Mouse (Mus musculus) layer of hippocampus, adult 9-10 months (tissue): Measurements from ENCODE around the gene Klhl20.
A peak's percentile ranks its signal among the peaks of the same experiment; 100 is the strongest.

Experiments used
- DNase-seq: peaks from one replicate; pipeline ENCODE4 v3.0.0; 2022; ENCODE audit warnings: low spot score

Klhl20 gene

DNA sequence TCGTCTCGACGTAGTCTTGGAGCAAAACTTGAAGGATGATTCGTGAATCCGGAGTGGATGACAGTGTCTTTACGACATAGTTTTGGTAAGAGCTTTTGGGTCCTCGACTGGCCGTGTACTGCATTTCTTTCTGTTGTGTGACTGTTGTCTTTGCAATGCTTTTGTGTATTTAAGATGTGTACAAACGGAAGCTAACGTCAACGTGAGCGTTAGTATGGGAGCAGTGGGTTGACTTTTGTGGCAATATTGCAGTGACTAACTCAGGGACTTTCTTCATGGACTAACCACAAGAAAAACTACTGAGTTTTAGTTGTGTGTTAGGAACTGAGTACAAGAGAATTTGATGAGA lies 60.1 kb downstream of the Klhl20 start:
- DNase-seq: no peak

DNA sequence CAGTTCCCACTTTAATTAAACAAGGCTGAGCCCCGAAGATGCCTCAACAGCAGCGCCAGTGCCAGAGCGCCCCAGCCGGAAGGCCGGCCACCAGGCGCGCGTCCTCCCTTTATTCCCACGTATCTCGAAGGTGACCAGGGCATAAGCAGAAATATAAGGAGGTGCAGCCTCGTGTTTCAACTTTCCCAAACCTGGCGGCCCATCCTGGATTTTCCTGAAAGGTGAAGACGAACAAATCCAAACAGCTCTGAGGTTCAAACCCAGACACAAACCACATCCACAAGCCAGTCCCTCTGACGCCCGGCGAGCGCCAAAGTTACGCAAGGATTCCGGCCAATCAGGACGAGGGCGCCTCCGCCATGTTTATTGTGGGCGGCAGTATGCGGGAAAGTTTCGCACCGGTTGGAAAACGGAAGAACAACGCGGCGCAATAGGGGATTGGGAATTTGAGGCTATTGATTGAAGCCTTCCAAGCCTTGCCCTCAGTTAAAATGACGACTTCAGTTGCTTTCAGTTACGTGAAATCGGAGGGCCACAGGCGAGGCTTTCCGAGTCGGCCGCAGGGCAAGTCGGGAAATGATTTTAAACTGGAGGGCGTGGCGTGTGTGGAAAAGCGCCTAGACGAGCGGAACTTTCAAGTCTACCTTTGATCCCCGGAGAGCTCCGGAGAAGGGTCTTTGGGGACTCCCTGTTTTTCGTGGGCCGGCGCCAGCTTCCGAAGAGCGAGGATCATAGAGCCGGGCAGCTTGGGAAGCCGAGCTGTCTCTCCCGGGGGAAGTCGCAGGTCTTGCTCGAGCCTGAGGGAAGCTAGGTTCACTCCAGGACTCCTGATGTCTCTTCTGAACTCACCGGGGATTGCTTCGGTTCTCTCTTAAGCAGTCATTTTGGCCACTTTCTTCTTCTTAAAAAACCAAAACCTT lies 60.7 kb downstream of the Klhl20 start, which contains the start of the genes Dars2 and Cenpl:
TSS of gene Dars2 (minus strand) at position 307 of the 920 bp plus-strand sequence.
TSS of gene Cenpl (plus strand) at position 362 of the 920 bp plus-strand sequence.
- peak; percentile 96 for DNase-seq

DNA sequence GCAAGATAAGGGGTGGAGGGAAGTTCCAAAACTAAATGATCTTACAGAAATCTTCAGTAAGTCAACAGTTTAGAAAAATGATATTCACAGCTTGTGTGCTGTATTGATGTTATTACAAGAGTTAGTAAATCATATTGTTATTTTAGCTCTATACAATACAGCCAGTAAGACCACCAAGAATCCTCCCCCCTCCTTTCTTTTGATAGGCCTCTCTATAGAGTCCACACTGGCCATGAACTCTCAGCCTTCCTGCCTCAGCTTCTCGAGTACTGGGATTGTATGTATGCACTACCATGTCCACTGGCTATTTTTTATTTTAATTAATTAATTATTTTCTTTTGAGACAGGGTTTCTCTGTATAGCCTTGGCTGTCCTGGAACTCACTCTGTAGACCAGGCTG lies 68.0 kb downstream of the Klhl20 start:
- no peak for DNase-seq

DNA sequence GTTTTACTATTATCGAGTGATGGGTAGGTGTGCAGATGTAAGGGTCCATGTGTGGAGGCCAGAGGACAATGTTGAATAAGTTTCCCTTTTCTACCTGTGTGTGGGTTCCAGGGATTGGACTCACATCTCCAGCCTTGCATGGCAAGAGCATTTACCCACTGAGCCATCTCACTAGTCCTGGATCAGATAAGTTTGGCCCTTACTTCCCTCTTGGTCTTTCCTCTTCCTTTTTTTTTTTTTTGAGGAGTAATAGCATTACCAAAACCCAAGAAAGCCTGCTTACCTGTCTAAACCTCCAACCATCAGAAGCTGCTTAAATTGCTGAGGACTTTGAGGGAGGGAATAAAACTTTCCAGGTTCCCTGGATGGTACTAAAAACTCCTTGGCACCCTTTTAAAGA lies 74.1 kb downstream of the Klhl20 start:
- DNase-seq: no peak

DNA sequence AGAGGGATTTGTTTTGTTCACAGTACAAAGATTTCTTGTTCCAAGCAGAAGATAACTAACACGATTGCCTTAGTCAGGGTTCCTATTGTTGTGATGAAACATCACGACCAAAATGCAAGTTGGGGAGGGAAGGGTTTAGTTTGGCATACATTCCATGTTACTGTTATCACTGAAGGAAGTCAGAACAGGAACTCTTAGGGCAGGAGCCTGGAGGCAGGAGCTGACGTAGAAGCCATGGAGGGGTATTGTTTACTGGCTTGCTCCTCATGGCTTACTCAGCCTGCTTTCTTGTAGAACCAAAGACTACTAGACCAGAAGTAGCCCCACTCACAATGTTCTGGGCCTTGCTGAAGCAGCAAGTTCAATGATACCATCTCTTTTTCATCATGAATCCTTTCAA lies 84.3 kb downstream of the Klhl20 start:
- DNase-seq: no peak

DNA sequence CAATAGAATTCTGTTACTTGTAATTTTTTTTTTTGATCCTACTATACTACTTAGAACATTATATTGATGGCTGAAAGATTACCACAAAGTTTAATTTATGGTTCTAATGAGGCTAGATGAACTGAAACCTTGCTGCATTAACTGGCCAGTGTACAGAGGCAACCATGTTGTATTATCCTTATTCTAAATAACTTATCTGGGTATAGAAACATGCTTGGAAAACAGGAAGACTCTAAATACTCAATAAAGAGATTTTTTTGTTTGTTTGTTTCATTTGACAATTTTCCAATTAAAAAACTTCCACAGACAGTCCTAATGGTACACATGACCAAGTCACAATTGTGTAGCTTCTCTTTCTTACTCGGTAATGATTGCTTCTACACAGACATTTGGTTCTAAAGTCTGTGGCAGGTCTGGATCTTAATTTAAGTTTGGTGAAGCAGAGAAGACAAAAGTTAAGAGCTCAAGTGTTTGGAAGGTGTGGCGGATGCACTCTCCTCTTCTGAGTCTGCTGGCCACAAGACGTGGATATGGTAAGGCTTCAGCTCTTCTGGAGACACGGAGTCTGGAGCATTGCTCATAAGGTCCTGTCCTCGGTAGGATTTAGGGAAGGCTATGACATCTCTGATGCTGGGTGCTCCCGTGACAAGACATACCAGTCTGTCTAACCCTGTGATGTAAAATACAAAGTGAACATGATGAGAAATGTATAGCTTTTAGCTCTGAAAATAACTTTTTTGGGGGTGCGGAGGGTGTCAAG lies 89.9 kb downstream of the Klhl20 start:
- DNase-seq: no peak

DNA sequence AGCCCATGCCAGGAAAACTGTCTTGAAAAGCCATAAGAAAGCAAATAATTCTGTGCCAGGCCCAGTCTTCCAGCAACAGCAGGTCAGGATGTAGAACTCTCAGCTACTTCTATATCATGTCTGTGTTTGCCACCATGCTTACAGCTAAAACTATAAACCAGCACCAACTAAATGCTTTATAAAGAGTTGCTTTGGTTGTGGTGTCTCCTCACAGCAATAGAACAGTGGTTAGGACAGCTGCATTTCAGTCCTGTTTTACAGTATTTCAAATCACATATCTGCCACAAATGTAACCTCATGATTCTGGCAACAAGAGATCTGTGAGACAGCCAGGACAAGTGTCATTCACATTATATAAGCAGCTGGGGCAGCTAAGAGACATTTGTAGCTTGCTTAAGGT lies 90.5 kb downstream of the Klhl20 start:
- DNase-seq: no peak

DNA sequence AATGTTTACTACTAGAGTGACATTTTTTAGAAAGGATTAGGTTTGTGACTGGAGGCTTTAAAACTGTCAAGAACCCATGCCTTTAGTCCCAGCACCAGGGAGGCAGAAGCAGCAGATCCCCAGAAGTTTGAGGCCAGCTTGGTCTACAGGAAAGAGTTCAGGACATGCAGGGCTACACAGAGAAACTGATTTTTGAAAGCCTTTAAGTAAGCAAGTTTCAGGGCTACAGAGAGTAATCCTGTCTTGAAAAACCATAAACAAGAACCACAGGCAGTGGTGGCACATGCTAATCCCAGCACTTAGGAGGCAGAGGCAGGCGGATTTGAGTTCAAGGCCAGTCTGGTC lies 90.9 kb downstream of the Klhl20 start:
- DNase-seq: no peak

DNA sequence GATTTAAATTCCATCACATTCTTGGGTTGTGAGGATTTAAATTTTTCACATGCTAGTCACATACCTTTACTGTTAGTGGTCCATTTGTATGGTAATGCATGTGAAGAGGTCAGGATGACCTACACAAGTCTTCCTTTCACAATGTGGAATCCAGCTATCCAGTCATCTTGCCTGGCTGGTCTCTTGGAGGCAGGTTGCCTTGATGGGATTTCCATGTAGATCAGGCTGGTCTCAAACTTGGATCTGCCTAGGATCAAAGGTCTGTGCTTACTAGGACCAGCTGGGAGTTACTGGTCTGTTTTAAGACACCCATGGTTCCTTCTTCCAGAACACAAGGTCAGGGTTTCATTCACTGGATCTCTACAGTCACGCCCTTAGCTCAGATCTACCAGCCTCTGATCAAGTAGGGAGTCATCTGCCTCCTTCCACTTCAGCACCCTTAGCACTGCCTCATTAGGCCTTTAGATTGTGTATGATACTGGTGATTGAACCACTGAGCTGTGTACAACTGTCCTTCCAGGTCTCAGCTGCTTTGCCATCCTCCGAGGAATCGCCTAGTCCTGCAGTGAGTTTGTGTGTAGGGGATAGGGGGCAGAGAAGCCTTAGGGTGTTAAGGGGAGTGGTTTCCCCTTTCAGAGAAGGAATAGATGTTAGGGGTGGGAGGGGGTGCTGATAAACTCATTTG lies 91.4 kb downstream of the Klhl20 start:
- no peak for DNase-seq

DNA sequence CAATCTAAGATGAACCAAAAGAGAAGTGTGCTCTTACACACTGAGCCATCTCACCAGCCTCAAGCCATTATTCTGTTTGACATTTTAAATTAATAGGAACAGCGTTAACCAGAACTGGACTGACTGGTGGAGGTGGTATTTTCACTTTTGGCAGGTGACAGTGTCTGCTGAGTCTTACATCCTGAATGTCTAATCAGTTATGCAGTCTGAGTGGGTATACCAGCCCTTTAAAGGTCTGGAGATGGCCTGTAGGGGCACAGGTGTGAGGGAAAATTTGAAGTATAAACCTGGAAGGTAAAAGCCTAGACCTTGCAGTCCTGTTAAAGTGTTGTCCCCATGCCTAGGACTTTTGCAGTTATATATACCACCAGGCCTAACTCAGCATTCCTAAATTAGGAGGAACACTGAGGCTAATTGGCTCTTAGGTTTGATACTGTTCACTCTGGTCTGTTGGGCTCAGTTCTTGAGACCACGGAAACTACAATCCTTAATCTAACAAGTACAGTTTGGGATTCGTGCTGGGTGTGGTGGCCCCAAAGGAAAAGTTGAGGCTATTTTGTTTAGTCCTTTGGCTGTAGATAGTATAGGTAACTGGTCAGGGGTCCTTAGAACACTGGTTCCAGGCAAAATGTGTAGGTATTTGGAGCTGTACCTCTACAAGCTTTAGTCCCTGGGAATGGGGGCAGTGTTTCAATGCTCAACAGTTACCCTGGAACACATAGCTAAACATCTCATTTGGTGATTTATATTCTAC lies 92.2 kb downstream of the Klhl20 start:
- no peak for DNase-seq
